Mouse (Mus musculus): ENCODE measurements around the gene Olfr883. TPM values are rescaled to one million over a fixed set of nuclear protein-coding genes. Genes with fewer than 3 reads are reported as not detected.

Olfr883 gene
- not detected for polyA plus RNA-seq (2014; fragmentation: Illumina TruSeq; extraction: RNeasy Lipid Tissue Mini Kit (QIAGEN cat#74804); ENCODE audit: low read depth, low replicate concordance)

DNA sequence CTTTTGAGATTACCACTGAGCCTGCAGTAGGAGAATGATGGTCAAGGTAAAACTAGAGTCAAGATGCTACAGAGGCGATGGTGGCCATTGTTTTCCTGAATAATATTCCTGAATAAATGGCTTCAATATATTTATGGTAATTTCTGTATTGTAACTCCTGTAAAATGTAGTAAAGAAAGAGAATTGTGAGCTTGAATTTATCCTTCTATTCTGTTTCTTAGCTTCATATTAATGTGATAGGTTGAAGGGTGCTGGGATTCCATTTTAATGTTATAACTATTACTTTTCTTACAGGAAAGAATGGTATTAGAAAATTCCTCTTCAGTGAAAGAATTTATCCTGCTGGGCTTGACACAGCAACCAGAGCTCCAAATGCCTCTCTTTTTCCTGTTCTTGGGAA is at the start of gene Olfr883:
Olfr883 (plus strand) TSS at position 301 of the 400 bp plus-strand sequence.

DNA sequence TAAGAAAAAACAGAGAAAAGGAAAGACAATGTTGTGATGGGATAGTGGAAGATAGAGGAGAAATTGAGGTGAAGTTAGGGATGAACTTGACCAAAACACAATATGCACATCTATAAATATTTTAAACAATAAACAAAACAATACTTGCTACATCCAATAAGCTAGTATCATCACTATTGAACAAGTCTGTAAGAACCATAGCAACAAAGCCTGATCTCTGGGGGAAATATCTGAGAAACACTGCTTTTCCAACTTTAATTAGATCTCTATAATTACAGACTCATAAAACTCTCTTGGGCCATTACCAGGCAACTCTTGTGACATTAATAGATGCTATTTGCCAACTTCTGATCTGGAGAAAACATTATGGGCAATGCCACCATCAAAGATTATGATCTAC is 34.1 kb upstream of the Olfr883 start, which contains the start of gene Olfr881:
Olfr881 (plus strand) TSS at position 301 of the 400 bp plus-strand sequence.

DNA sequence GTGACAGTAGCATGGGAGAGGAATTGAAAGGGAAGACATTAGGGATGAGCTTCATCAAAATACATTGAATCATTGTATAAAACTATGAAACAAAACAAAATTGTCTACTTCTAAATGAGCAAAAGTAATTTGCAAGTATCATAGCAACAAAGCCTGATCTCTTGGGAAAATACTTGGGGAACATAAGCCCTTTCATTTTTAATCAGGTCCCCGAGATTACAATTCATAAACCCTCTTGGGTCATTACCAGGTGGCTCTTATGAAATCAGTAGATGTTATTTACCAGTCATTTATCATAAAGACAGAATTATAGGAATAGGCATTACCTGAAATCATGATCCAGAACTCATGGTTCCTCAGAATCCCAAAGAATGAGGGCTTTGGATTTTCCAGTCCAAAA is 20.6 kb downstream of the Olfr883 start, which contains the start of gene Olfr884:
Olfr884 (plus strand) TSS at position 301 of the 400 bp plus-strand sequence.

DNA sequence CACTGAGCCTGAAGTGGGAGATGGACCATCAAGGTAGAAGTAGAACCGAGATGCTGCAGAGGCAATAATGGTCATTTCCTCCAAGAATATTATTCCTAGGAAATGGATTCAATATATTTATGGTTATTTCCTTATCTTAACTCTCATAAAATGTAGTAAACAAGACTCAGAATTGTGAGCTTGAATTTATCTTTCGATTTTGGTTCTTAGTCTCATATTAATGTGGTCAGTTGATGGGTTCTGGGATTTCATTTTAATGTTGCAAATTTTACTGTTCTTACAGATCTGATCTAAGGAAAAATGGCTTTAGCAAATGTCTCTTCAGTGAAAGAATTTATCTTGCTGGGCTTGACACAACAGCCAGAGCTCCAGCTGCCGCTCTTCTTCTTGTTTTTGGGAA is 35.4 kb downstream of the Olfr883 start, which contains the start of gene Olfr885:
Olfr885 (plus strand) TSS at position 301 of the 400 bp plus-strand sequence.

Other genes starting within 250 kb of the Olfr883 start
- gene Olfr876, start 222.8 kb upstream of the Olfr883 start, polyA plus RNA-seq (2014; fragmentation: Illumina TruSeq; extraction: RNeasy Lipid Tissue Mini Kit (QIAGEN cat#74804); ENCODE audit: low read depth, low replicate concordance) = not detected
- gene Olfr877, start 171.5 kb upstream of the Olfr883 start, polyA plus RNA-seq (2014; fragmentation: Illumina TruSeq; extraction: RNeasy Lipid Tissue Mini Kit (QIAGEN cat#74804); ENCODE audit: low read depth, low replicate concordance) = not detected
- not detected for gene Olfr145, start 129.1 kb upstream of the Olfr883 start, polyA plus RNA-seq (2014; fragmentation: Illumina TruSeq; extraction: RNeasy Lipid Tissue Mini Kit (QIAGEN cat#74804); ENCODE audit: low read depth, low replicate concordance)
- gene Olfr878, start 108.0 kb upstream of the Olfr883 start, polyA plus RNA-seq (2014; fragmentation: Illumina TruSeq; extraction: RNeasy Lipid Tissue Mini Kit (QIAGEN cat#74804); ENCODE audit: low read depth, low replicate concordance) = not detected
- gene Olfr881, start 34.0 kb upstream of the Olfr883 start, polyA plus RNA-seq (2014; fragmentation: Illumina TruSeq; extraction: RNeasy Lipid Tissue Mini Kit (QIAGEN cat#74804); ENCODE audit: low read depth, low replicate concordance) = not detected
- gene Olfr884, start 20.7 kb downstream of the Olfr883 start, polyA plus RNA-seq (2014; fragmentation: Illumina TruSeq; extraction: RNeasy Lipid Tissue Mini Kit (QIAGEN cat#74804); ENCODE audit: low read depth, low replicate concordance) = not detected
- not detected for gene Olfr885, start 35.5 kb downstream of the Olfr883 start, polyA plus RNA-seq (2014; fragmentation: Illumina TruSeq; extraction: RNeasy Lipid Tissue Mini Kit (QIAGEN cat#74804); ENCODE audit: low read depth, low replicate concordance)
- not detected for gene Olfr887, start 58.3 kb downstream of the Olfr883 start, polyA plus RNA-seq (2014; fragmentation: Illumina TruSeq; extraction: RNeasy Lipid Tissue Mini Kit (QIAGEN cat#74804); ENCODE audit: low read depth, low replicate concordance)
- not detected for gene Olfr888, start 82.3 kb downstream of the Olfr883 start, polyA plus RNA-seq (2014; fragmentation: Illumina TruSeq; extraction: RNeasy Lipid Tissue Mini Kit (QIAGEN cat#74804); ENCODE audit: low read depth, low replicate concordance)
- gene Olfr889, start 89.4 kb downstream of the Olfr883 start, polyA plus RNA-seq (2014; fragmentation: Illumina TruSeq; extraction: RNeasy Lipid Tissue Mini Kit (QIAGEN cat#74804); ENCODE audit: low read depth, low replicate concordance) = not detected
- gene Olfr890, start 116.7 kb downstream of the Olfr883 start, polyA plus RNA-seq (2014; fragmentation: Illumina TruSeq; extraction: RNeasy Lipid Tissue Mini Kit (QIAGEN cat#74804); ENCODE audit: low read depth, low replicate concordance) = not detected
- not detected for gene Olfr891, start 155.0 kb downstream of the Olfr883 start, polyA plus RNA-seq (2014; fragmentation: Illumina TruSeq; extraction: RNeasy Lipid Tissue Mini Kit (QIAGEN cat#74804); ENCODE audit: low read depth, low replicate concordance)
- gene Olfr893, start 182.6 kb downstream of the Olfr883 start, polyA plus RNA-seq (2014; fragmentation: Illumina TruSeq; extraction: RNeasy Lipid Tissue Mini Kit (QIAGEN cat#74804); ENCODE audit: low read depth, low replicate concordance) = not detected
- gene Olfr894, start 192.2 kb downstream of the Olfr883 start, polyA plus RNA-seq (2014; fragmentation: Illumina TruSeq; extraction: RNeasy Lipid Tissue Mini Kit (QIAGEN cat#74804); ENCODE audit: low read depth, low replicate concordance) = not detected
- not detected for gene Olfr143, start 227.0 kb downstream of the Olfr883 start, polyA plus RNA-seq (2014; fragmentation: Illumina TruSeq; extraction: RNeasy Lipid Tissue Mini Kit (QIAGEN cat#74804); ENCODE audit: low read depth, low replicate concordance)
- not detected for gene Olfr895, start 242.0 kb downstream of the Olfr883 start, polyA plus RNA-seq (2014; fragmentation: Illumina TruSeq; extraction: RNeasy Lipid Tissue Mini Kit (QIAGEN cat#74804); ENCODE audit: low read depth, low replicate concordance)